Mouse (Mus musculus) liver, embryonic 15.5 days (tissue): ENCODE data around the gene P2ry14. TPM values are rescaled to one million over a fixed set of nuclear protein-coding genes. Genes with fewer than 3 reads are reported as not detected.
"Not testable (repeated sequence)": the region's sequence is repeated elsewhere in the genome, so short reads cannot be mapped to it uniquely, and the experiment has no call there.

Experiments
- ATAC-seq: fragments of 200-750 bp; cut with Nextera tagmentation; 2 replicates; pipeline ENCODE4 v1.8.0; 2017; ENCODE audit warnings: moderate number of reproducible peaks, mild to moderate bottlenecking, moderate library complexity; ENCODE audit not compliant: insufficient read depth
- H3K27ac ChIP-seq: fragments of 300-500 bp; sonication (generic); replicated peaks from 2 replicates; pipeline ENCODE4 v1.5.1; 2015; ENCODE audit warnings: mild to moderate bottlenecking, inconsistent platforms
- H3K27me3 ChIP-seq: fragments of 300-500 bp; sonication (generic); 2 replicates; pipeline ENCODE4 v1.6.1; 2015; ENCODE audit warnings: mild to moderate bottlenecking, inconsistent platforms
- H3K36me3 ChIP-seq: fragments of 300-500 bp; sonication (generic); replicated peaks from 2 replicates; pipeline ENCODE4 v1.6.1; 2015; ENCODE audit warnings: moderate library complexity, mild to moderate bottlenecking, inconsistent platforms
- H3K4me1 ChIP-seq: fragments of 300-500 bp; sonication (generic); replicated peaks from 2 replicates; pipeline ENCODE4 v1.6.1; 2015; ENCODE audit warnings: inconsistent platforms
- H3K4me2 ChIP-seq: fragments of 300-500 bp; sonication (generic); 2 replicates; pipeline ENCODE4 v1.6.1; 2015; ENCODE audit warnings: moderate library complexity, mild to moderate bottlenecking, inconsistent platforms
- H3K4me3 ChIP-seq: fragments of 300-500 bp; sonication (generic); replicated peaks from 2 replicates; pipeline ENCODE4 v1.5.1; 2015; ENCODE audit warnings: mild to moderate bottlenecking, inconsistent platforms
- H3K9ac ChIP-seq: fragments of 300-500 bp; sonication (generic); 2 replicates; pipeline ENCODE4 v1.6.1; 2015; ENCODE audit warnings: moderate library complexity, mild to moderate bottlenecking, inconsistent platforms
- H3K9me3 ChIP-seq: fragments of 300-500 bp; sonication (generic); replicated peaks from 2 replicates; pipeline ENCODE4 v1.6.1; 2016; ENCODE audit warnings: inconsistent platforms
- whole genome bisulfite sequencing: fragments of 180-500 bp; shearing (Covaris S2); methylation state at CpG from one replicate; pipeline ENCODE4 v1.1.7; 2015; ENCODE audit warnings: mixed read lengths; ENCODE audit not compliant: insufficient replicate concordance; 5-methylcytosine and 5-hydroxymethylcytosine counted together
- polyA plus RNA-seq: library from polyadenylated mRNA; unstranded; fragments of >200 nt; fragmentation: Nextera tagmentation; extraction: Ambion mirVana; gene quantifications from 2 replicates; pipeline ENCODE4 v1.2.1, GENCODE M21; 2015

P2ry14 gene
- polyA plus RNA-seq, 1 experiment from 2014 or later = 6.6 TPM

DNA sequence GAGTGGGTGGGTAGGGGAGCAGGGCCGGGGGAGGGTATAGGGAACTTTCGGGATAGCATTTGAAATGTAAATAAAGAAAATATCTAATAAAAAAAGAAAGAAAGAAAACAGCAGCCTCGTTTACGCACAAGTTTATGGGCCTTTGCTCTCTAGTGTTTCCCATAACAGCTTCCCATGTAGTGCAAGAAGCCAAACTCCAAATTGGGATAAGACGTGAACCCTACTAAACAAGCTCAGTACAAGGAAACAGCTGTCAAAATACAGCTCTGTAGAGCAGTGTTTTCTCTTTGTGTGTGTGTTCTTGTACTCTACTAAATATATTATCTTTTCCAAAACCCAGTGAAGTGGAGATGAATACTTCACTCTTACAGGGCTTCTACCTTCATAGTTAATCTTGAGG is 8.2 kb downstream of the P2ry14 start:
- Histone ChIP-seq H3K9me3 (no peaks in the 10 kb centered on the region), H3K4me3 (no peak overlapping the region), H3K4me1 (no peaks in the 10 kb centered on the region), H3K36me3 (no peaks in the 10 kb centered on the region), H3K4me2 (no peak overlapping the region), H3K27ac (no peak overlapping the region), H3K27me3 (no peaks in the 10 kb centered on the region), H3K9ac (no peak overlapping the region)
- ATAC-seq = no peak
- 64% methylated on average over 5 of the region's 5 CpGs for WGBS

DNA sequence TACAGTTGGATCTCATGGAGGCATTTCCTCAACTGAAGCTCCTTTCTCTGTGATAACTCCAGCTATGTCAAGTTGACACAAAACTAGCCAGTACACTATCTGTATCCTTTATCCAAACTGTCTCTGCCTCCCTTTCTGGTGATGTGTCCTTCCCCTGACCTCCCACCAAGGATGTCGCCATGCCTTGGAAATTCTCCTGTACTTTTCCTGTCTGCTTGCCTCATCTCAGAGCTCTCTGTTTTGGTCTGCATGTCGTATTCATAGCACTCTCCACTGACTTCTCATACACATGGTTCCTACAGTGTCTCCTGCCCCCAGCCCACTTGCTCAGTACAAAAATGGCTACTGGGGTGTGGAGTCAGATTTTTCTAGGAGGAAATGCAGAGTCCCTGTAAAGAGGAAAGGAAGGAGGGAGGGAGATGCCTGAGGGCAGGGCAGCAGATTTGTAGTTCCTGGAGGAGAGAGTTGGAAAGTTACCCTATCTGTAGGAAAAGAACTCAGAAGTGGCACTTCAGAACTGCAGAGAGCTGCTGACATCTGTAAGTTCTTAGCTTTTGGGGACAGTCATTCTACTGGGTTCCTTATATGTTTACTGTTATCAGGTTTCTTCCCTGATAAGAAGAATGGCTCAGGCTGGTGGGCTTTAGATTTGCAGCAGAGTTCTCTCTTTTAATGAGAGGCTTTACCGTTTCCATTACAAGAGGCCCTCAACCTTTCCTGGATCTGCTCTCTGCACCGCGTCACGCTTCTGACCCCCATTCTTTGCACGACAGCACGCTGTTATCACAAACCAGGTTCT is 11.7 kb downstream of the P2ry14 start:
- 54% methylated on average over 8 of the region's 8 CpGs for WGBS
- no peak overlapping the region for H3K9ac ChIP-seq
- no peaks in the 10 kb centered on the region for H3K9me3 ChIP-seq
- H3K4me1 ChIP-seq = no peaks in the 10 kb centered on the region
- H3K4me3 ChIP-seq = no peak overlapping the region
- H3K27me3 ChIP-seq = no peaks in the 10 kb centered on the region
- no peak for ATAC-seq
- H3K36me3 ChIP-seq = no peaks in the 10 kb centered on the region
- H3K4me2 ChIP-seq = no peak overlapping the region
- no peak overlapping the region for H3K27ac ChIP-seq

DNA sequence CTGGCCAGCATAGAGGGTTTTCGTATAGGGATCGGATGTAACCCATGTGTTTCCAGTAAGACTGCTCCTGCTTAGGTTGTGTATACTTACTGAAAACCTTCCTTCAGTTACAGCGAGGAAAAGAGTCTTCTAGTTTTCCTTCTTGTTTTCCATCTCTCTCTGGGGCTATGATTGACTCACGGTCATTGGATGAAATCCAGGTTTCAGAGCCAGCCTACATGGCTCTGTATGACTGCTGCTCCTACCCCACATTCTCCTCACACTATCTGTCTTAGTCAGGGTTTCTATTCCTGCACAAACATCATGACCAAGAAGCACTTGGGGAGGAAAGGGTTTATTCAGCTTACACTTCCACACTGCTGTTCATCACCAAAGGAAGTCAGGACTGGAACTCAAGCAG is 12.5 kb downstream of the P2ry14 start:
- not testable (repeated sequence) for H3K4me3 ChIP-seq, H3K27me3 ChIP-seq, H3K9ac ChIP-seq, H3K27ac ChIP-seq, H3K9me3 ChIP-seq, H3K36me3 ChIP-seq, ATAC-seq, H3K4me2 ChIP-seq, H3K4me1 ChIP-seq
- 84% methylated on average over 4 of the region's 4 CpGs for WGBS

DNA sequence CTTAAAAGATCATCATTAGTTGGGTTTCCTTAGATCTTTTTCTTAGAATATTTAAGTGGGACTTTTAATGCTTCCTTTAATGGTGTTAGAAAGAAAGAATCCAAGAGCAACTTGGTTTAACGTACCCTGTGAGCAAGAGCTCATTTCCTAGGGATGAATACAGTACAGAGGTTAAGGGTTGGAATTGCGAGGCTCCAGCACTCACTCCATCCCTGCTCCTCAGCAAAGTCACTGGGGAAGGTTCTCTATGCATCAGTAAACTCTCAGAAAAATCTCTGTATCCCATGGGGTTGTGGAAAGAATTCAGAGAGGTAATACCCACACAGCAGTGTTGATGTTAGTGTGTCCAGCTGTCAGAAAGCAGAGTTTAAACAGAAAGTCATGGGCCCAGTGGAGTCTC is 13.3 kb downstream of the P2ry14 start:
- ATAC-seq = no peak
- Histone ChIP-seq H3K9me3 (no peaks in the 10 kb centered on the region), H3K27me3 (no peaks in the 10 kb centered on the region), H3K4me3 (no peak overlapping the region), H3K4me1 (no peaks in the 10 kb centered on the region), H3K27ac (no peak overlapping the region), H3K4me2 (no peak overlapping the region), H3K36me3 (no peaks in the 10 kb centered on the region), H3K9ac (no peak overlapping the region)
- 62% methylated on average over 2 of the region's 2 CpGs for WGBS

DNA sequence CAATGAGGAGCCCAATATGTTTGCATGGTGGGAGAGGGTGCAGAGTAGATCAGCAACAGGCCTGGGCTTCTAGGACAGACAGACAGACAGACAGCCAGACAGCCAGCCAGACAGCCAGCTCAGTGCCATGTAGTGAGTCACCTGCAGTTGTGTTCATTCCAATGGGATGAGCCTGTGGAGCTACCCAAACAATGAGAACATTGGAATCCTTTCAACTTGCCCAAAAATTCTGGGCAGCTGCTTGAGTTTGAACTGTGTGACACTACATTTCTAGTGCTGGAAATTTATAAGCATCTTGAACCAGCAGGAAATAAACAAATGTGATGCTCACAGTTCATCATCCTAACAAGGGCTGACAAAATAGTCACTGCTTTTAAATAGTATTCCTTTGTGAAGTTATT is 13.8 kb downstream of the P2ry14 start:
- no peak for ATAC-seq
- H3K4me2 ChIP-seq = no peak overlapping the region
- no peak overlapping the region for H3K4me3 ChIP-seq
- no peak overlapping the region for H3K9ac ChIP-seq
- no peaks in the 10 kb centered on the region for H3K36me3 ChIP-seq
- no peaks in the 10 kb centered on the region for H3K9me3 ChIP-seq
- no peaks in the 10 kb centered on the region for H3K4me1 ChIP-seq
- no peaks in the 10 kb centered on the region for H3K27me3 ChIP-seq
- no peak overlapping the region for H3K27ac ChIP-seq

DNA sequence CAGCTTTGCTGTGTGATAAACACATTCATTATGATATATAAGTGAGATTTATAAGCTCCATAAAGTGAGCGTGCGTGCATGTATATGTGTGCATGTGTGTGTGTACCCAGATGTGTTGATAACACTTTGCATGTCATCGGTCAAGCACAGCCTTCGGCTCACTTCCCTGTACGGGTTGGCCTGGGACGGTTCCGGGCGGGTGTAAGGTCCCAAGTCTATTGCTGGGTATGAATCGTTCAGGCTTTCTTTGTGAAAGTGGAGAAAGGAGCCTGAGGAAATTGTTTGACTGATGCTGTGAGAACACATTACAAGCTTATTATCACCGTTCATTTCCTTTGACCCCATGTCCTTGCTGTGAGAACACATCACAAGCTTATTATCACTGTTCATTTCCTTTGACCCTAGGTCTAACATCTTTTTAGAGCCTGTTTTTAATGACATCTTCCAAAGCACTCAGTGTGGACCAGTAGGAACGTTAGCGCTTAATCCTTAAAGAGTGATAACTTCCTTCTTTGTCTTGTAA is 14.4 kb downstream of the P2ry14 start:
- peaks cover 1% of the 10 kb centered on the region; the same call in 1 of the 2 replicates for H3K4me1 ChIP-seq
- H3K36me3 ChIP-seq = no peaks in the 10 kb centered on the region
- no peaks in the 10 kb centered on the region for H3K27me3 ChIP-seq
- H3K9me3 ChIP-seq = no peaks in the 10 kb centered on the region
- no peak overlapping the region for H3K4me3 ChIP-seq
- no peak overlapping the region for H3K4me2 ChIP-seq
- no peak overlapping the region for H3K27ac ChIP-seq
- WGBS = 73% methylated on average over 12 of the region's 12 CpGs
- no peak overlapping the region for H3K9ac ChIP-seq
- ATAC-seq = no peak

DNA sequence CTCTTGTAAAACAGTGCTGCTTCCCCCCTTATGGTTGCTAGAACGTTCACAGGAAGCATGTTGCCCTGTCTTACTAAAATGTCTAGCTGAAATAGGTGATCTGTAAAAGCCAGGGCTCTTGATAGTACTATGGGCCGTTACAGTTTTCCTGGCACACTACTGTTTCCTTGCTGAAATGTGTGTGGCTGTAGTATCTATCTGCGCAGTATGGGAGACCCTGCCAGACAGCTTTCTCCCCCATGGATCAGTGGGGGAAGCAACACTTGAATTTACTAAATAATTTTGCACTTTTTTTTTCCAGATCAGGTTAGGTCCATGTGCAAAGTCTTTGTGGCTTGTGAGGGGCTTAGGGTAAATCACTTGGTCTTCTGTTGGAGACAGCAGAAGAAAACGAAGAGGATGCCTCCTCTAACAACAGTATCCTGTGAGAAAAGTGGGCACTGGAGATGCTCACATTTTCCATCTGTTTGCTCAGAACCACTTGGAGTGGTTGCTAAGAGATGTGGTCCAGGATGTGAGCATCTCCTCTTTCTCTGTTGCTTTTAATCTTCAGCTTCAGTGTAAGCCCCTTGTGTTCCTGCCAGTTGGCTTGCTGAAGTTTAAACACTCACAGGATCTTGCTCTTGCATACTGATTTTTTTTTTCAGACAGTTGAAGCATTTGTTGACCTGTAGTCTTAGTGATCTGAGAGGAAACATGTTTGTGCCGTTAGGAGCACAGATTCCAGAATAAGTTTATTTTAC is 17.3 kb downstream of the P2ry14 start:
- WGBS = 56% methylated on average over 5 of the region's 5 CpGs
- Histone ChIP-seq H3K36me3 (no peaks in the 10 kb centered on the region), H3K9ac (no peak overlapping the region), H3K27me3 (no peaks in the 10 kb centered on the region), H3K9me3 (no peaks in the 10 kb centered on the region), H3K27ac (no peak overlapping the region), H3K4me1 (peaks cover 16% of the 10 kb centered on the region), H3K4me2 (no peak overlapping the region), H3K4me3 (no peak overlapping the region)
- no peak for ATAC-seq

DNA sequence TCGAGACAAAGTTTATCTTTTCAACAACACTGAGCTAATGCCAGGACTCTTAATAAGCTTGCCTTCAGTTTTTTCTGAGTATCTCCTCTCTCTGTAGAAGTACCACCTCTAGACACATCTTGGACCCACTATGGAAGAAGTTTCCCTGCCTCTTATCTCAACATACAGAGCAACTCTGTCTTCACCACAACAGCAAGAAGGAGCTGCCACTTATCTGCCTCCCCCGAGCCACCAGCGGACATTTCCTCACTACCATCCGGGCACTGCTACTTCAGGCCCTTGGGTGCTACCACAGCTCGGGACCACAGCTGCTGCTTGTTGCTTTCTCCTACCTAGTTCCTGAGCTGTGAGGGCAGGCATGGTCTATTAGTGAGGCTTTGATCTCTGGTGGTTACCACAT is 20.2 kb downstream of the P2ry14 start:
- no peaks in the 10 kb centered on the region for H3K27me3 ChIP-seq
- peak; percentile 55 for ATAC-seq

DNA sequence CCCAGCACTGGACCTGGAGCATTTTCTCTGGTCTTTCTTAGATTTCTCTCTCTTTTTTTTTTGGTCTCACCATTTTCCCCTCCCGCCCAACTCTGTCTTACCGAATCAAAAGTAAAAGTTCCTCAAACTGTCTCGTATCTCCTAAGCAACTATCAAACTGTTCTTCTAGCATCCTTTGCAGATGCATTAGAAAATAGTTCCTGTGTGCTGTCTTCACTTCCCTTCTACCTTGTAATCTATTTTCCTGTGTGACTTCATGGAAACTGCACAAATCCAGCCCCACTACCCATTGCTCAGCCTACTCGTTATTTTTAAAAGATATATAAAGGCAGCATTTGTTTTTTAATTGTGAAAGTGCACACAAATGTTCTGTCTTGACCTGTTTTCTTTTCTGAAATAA is 21.5 kb downstream of the P2ry14 start:
- Histone ChIP-seq H3K9ac (no peak overlapping the region), H3K4me2 (no peak overlapping the region), H3K27me3 (no peaks in the 10 kb centered on the region), H3K4me1 (peaks cover 25% of the 10 kb centered on the region), H3K9me3 (no peaks in the 10 kb centered on the region), H3K36me3 (no peaks in the 10 kb centered on the region), H3K4me3 (no peak overlapping the region), H3K27ac (no peak overlapping the region)
- 35% methylated on average over 4 of the region's 4 CpGs for WGBS
- no peak for ATAC-seq

More for the DNA sequence above, 20.2 kb downstream of the P2ry14 start:
- H3K36me3 ChIP-seq = no peaks in the 10 kb centered on the region
- H3K27ac ChIP-seq = no peak overlapping the region
- no peak overlapping the region for H3K4me2 ChIP-seq
- WGBS = 10% methylated on average over 5 of the region's 5 CpGs
- peaks cover 22% of the 10 kb centered on the region for H3K4me1 ChIP-seq
- H3K9me3 ChIP-seq = no peaks in the 10 kb centered on the region
- no peak overlapping the region for H3K4me3 ChIP-seq
- no peak overlapping the region for H3K9ac ChIP-seq

DNA sequence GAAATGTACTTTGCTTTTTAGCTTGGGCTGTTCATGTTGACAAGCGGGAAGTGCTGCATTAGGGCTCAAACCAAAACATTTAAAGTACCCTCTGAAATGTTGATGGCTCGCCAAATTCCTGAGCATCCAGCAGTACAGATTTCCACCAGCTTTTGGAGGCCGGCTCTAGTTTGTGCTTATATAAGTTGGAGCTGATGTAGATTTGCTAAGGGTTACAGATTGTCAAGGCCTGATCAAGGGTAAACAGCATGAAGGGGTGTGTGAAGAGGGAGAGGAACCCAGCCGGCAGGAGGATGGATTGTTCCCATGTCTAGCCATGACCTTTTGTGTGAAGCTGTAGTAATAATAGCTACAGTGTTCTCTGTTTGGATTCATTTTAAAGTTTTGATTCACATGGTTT is 22.3 kb downstream of the P2ry14 start:
- 61% methylated on average over 4 of the region's 4 CpGs for WGBS
- H3K27ac ChIP-seq = no peak overlapping the region
- H3K9me3 ChIP-seq = no peaks in the 10 kb centered on the region
- H3K4me1 ChIP-seq = peaks cover 25% of the 10 kb centered on the region
- ATAC-seq = peak; percentile 36
- H3K27me3 ChIP-seq = no peaks in the 10 kb centered on the region
- H3K4me3 ChIP-seq = no peak overlapping the region
- H3K4me2 ChIP-seq = no peak overlapping the region
- no peaks in the 10 kb centered on the region for H3K36me3 ChIP-seq
- no peak overlapping the region for H3K9ac ChIP-seq

DNA sequence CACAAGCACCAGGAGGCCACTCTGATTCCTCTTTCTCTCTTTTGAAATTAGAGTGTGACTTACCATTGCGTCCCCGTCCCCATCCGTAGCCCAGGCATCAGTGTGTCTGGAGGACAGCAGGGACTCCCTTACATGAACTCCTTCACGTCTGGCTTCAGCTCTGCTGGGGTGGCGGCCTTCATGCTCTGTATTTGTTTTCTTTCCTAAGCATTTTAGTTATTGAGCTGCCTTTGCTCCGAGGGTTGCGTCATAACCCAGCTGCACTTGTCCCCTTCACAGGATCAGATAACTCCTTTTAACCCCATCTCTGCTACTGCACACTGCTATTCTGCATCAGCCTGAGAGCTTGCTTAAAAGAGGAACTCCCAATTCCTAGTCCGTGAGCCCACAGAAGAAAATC is 23.0 kb downstream of the P2ry14 start:
- Histone ChIP-seq H3K27ac (peak overlapping the region; percentile 48), H3K27me3 (no peaks in the 10 kb centered on the region), H3K4me3 (peak overlapping the region; percentile 38), H3K4me2 (peak overlapping the region; percentile 43), H3K4me1 (peaks cover 32% of the 10 kb centered on the region), H3K36me3 (no peaks in the 10 kb centered on the region), H3K9ac (no peak overlapping the region), H3K9me3 (no peaks in the 10 kb centered on the region)
- ATAC-seq = peak; percentile 56
- 20% methylated on average over 8 of the region's 8 CpGs for WGBS
